Mouse (Mus musculus): Measurements from ENCODE around the gene Entpd8. TPM values are rescaled to one million over a fixed set of nuclear protein-coding genes. Genes with fewer than 3 reads are reported as not detected.

Entpd8 gene
- total and polyA plus RNA-seq, 3 experiments = not detected

DNA sequence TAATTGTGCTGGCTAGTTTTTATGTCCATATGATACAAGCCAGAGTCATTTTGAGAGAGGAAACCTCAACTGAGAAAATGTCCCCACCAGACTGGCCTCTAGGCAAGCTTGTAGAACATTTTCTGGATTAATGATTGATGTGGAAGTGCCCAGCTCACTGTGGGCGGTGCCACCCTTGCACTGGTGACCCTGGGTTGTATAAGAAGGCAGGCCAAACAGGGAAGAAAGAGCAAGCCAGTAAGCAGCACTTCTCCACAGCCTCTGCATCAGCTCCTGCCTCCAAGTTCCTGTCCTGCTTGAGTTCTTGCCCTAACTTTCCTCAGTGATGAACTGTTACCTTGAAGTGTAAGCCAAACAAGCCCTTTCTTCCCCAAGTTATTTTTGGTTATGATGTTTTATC lies 1.1 kb upstream of the Entpd8 start:
- H3K27me3 ChIP-seq (ENCODE audit: control insufficient read depth, insufficient read depth, low read length) = no peaks in the 10 kb centered on the region
- no peak overlapping the region for H3K9ac ChIP-seq (ENCODE audit: low read depth, low read length)
- no peaks in the 10 kb centered on the region for H3K36me3 ChIP-seq (ENCODE audit: control insufficient read depth, insufficient read depth, low read length)
- H3K4me1 ChIP-seq (ENCODE audit: control insufficient read depth, insufficient read depth, low read length) = no peaks in the 10 kb centered on the region
- no peak overlapping the region for H3K4me3 ChIP-seq
- TF ChIP-seq EP300 (IDR thresholded peaks at IDR 0.05; ENCODE audit: insufficient read depth, low read depth, low read length) (no peak), CTCF (IDR thresholded peaks at IDR 0.05) (no peak), POLR2A (IDR thresholded peaks at IDR 0.05; ENCODE audit: insufficient read depth, low read depth, low read length) (no peak)
- 78% methylated on average over 1 of the region's 1 CpGs for WGBS
- intact Hi-C loops (cut with DNase I) = no loop called here
- no peak overlapping the region for H3K27ac ChIP-seq
- no peak for DNase-seq
- H3K79me2 ChIP-seq (replicated peaks; ENCODE audit: control insufficient read depth, insufficient read depth, low read length) = no peaks in the 10 kb centered on the region

DNA sequence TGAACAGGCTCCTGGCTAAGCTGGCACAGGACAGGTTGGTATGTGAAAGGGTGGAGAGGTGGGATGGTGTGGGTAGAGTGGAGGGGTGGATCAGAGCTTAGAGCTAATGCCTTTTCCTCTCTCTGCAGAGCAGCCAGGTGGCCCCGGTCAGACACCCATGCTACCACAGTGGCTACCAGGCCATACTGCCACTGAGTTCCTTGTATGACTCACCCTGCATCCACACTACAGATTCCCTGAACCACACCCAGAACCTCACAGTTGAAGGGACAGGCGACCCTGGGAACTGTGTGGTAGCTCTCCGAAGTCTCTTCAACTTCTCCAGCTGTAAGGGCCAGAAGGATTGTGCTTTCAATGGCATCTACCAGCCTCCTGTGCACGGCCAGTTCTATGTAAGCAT lies 3.6 kb downstream of the Entpd8 start:
- H3K27me3 ChIP-seq (ENCODE audit: control insufficient read depth, insufficient read depth, low read length) = no peaks in the 10 kb centered on the region
- no peaks in the 10 kb centered on the region for H3K79me2 ChIP-seq (replicated peaks; ENCODE audit: control insufficient read depth, insufficient read depth, low read length)
- H3K36me3 ChIP-seq (ENCODE audit: control insufficient read depth, insufficient read depth, low read length) = no peaks in the 10 kb centered on the region
- WGBS = 73% methylated on average over 4 of the region's 4 CpGs
- TF ChIP-seq POLR2A (IDR thresholded peaks at IDR 0.05; ENCODE audit: insufficient read depth, low read depth, low read length) (no peak), CTCF (IDR thresholded peaks at IDR 0.05) (no peak), EP300 (IDR thresholded peaks at IDR 0.05; ENCODE audit: insufficient read depth, low read depth, low read length) (no peak)
- H3K4me3 ChIP-seq = no peak overlapping the region
- intact Hi-C loops (cut with DNase I) = no loop called here
- H3K27ac ChIP-seq = no peak overlapping the region
- no peak overlapping the region for H3K9ac ChIP-seq (ENCODE audit: low read depth, low read length)
- DNase-seq = no peak
- no peaks in the 10 kb centered on the region for H3K4me1 ChIP-seq (ENCODE audit: control insufficient read depth, insufficient read depth, low read length)

DNA sequence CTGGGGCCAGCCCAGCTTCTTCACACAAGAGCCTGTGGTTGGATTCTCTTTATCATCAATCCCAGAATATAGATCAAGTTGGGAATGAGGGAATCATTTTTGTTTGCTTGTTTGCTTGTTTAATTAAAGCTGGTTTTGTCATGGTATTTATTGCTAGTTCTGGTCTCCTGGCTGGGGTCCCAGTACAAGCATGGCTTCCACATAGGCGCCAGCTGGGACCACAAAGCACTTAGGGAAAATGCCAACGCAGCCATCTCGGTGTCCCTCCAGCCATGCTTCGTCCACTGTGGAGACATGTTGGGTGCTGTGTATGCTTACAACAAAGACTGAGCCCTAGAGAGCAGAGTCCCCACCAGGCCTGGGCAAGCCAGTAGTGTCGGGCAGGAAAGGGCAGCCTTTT lies 5.5 kb downstream of the Entpd8 start:
- 93% methylated on average over 5 of the region's 5 CpGs for WGBS
- TF ChIP-seq CTCF (IDR thresholded peaks at IDR 0.05) (no peak), POLR2A (IDR thresholded peaks at IDR 0.05; ENCODE audit: insufficient read depth, low read depth, low read length) (no peak), EP300 (IDR thresholded peaks at IDR 0.05; ENCODE audit: insufficient read depth, low read depth, low read length) (no peak)
- intact Hi-C loops (cut with DNase I) = no loop called here

DNA sequence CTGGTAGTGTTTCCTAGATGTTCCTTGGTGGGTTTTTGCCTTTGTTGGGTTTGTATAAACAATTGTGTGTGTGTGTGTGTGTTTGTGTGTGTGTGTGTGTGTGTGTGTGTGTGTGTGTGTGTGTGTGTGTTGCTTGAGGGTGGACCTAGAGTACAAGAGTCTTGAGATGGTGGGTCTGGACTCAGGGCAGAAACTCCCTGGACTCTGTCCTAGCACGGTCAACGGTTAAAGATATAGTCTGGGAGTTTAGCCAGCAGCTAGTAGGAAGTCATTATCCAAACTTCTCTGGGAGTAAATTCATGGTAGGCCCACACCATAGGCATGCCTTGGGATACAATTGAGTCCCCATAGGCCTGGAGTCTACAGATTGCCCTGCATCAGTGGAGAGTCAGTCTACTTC lies 7.7 kb downstream of the Entpd8 start:
- Histone ChIP-seq H3K4me3 (no peak overlapping the region), H3K27ac (no peak overlapping the region), H3K36me3 (ENCODE audit: control insufficient read depth, insufficient read depth, low read length) (no peaks in the 10 kb centered on the region), H3K4me1 (ENCODE audit: control insufficient read depth, insufficient read depth, low read length) (no peaks in the 10 kb centered on the region), H3K27me3 (ENCODE audit: control insufficient read depth, insufficient read depth, low read length) (no peaks in the 10 kb centered on the region), H3K9ac (ENCODE audit: low read depth, low read length) (no peak overlapping the region), H3K79me2 (replicated peaks; ENCODE audit: control insufficient read depth, insufficient read depth, low read length) (no peaks in the 10 kb centered on the region)
- no peak for TF ChIP-seq POLR2A (IDR thresholded peaks at IDR 0.05; ENCODE audit: insufficient read depth, low read depth, low read length)
- no peak for TF ChIP-seq EP300 (IDR thresholded peaks at IDR 0.05; ENCODE audit: insufficient read depth, low read depth, low read length)
- no peak for TF ChIP-seq CTCF (IDR thresholded peaks at IDR 0.05)
- no peak for DNase-seq
- intact Hi-C loops (cut with DNase I) = no loop called here
- 15% methylated on average over 2 of the region's 2 CpGs for WGBS

More for the DNA sequence above, 5.5 kb downstream of the Entpd8 start:
- Histone ChIP-seq H3K4me1 (ENCODE audit: control insufficient read depth, insufficient read depth, low read length) (no peaks in the 10 kb centered on the region), H3K27ac (no peak overlapping the region), H3K79me2 (replicated peaks; ENCODE audit: control insufficient read depth, insufficient read depth, low read length) (no peaks in the 10 kb centered on the region), H3K9ac (ENCODE audit: low read depth, low read length) (no peak overlapping the region), H3K4me3 (no peak overlapping the region), H3K36me3 (ENCODE audit: control insufficient read depth, insufficient read depth, low read length) (no peaks in the 10 kb centered on the region), H3K27me3 (ENCODE audit: control insufficient read depth, insufficient read depth, low read length) (no peaks in the 10 kb centered on the region)
- DNase-seq = no peak

DNA sequence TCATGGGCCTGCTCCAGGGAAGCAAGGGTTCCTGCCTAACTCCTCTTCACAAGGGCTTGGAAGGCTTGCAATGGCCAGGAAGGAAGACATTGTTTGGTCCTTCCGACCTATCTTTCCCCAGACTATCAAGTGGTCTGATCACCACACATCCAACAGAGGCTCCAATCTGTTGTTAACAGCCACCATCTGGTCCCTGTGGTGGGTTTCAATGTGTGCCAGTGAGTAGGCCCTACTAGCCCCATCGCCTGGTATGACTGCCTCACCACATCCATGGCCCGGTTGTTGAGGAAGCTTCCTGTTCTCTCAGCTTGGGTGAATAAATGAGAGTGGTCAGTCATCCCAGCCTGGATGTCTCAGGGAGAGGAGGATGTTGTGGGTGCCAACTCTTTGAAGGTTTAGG lies 8.5 kb downstream of the Entpd8 start:
- Histone ChIP-seq H3K4me1 (ENCODE audit: control insufficient read depth, insufficient read depth, low read length) (no peaks in the 10 kb centered on the region), H3K79me2 (replicated peaks; ENCODE audit: control insufficient read depth, insufficient read depth, low read length) (no peaks in the 10 kb centered on the region), H3K27ac (no peak overlapping the region), H3K4me3 (no peak overlapping the region), H3K9ac (ENCODE audit: low read depth, low read length) (no peak overlapping the region), H3K27me3 (ENCODE audit: control insufficient read depth, insufficient read depth, low read length) (no peaks in the 10 kb centered on the region), H3K36me3 (ENCODE audit: control insufficient read depth, insufficient read depth, low read length) (no peaks in the 10 kb centered on the region)
- TF ChIP-seq EP300 (IDR thresholded peaks at IDR 0.05; ENCODE audit: insufficient read depth, low read depth, low read length) (no peak), POLR2A (IDR thresholded peaks at IDR 0.05; ENCODE audit: insufficient read depth, low read depth, low read length) (no peak), CTCF (IDR thresholded peaks at IDR 0.05) (no peak)
- no peak for DNase-seq
- WGBS = 66% methylated on average over 3 of the region's 3 CpGs
- intact Hi-C loops (cut with DNase I) = no loop called here

DNA sequence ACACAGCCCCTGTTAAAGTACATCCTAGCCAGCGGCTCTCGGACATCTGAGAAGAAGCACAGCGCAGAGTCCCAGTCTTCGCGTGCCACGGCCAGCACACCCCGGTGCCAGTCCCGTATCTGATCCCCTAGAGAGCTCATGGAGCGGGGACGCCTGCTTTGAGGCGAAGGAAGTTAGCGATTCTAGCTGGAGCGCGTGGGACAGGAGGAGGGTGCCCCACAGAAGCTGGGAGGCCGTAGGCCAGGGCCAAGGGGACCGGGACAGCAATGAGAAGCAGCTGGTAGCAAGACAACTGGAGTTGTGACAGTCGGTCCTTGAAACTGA lies 14.6 kb downstream of the Entpd8 start:
- Histone ChIP-seq H3K79me2 (replicated peaks; ENCODE audit: control insufficient read depth, insufficient read depth, low read length) (no peaks in the 10 kb centered on the region), H3K27me3 (ENCODE audit: control insufficient read depth, insufficient read depth, low read length) (no peaks in the 10 kb centered on the region), H3K27ac (no peak overlapping the region), H3K4me1 (ENCODE audit: control insufficient read depth, insufficient read depth, low read length) (no peaks in the 10 kb centered on the region), H3K36me3 (ENCODE audit: control insufficient read depth, insufficient read depth, low read length) (no peaks in the 10 kb centered on the region), H3K9ac (ENCODE audit: low read depth, low read length) (no peak overlapping the region), H3K4me3 (no peak overlapping the region)
- TF ChIP-seq CTCF (IDR thresholded peaks at IDR 0.05) (no peak), EP300 (IDR thresholded peaks at IDR 0.05; ENCODE audit: insufficient read depth, low read depth, low read length) (no peak), POLR2A (IDR thresholded peaks at IDR 0.05; ENCODE audit: insufficient read depth, low read depth, low read length) (no peak)
- intact Hi-C loops (cut with DNase I) = loop anchor here (5.0 kb wide), 1 partner anchor 63 kb away; no protein-coding TSS in a partner anchor
- WGBS = 50% methylated on average over 17 of the region's 17 CpGs
- DNase-seq = no peak

Data from heart, adult 2 months (tissue).